Mouse (Mus musculus) right cerebral cortex, adult 2 months (tissue): ENCODE data around the gene Akap13.

ENCODE experiments used
- DNase-seq, 2 experiments: peaks; one replicate each; pipeline ENCODE4 v3.0.0; 2021 to 2022; ENCODE audit warnings: low spot score in 2 of 2

The Akap13 gene

DNA sequence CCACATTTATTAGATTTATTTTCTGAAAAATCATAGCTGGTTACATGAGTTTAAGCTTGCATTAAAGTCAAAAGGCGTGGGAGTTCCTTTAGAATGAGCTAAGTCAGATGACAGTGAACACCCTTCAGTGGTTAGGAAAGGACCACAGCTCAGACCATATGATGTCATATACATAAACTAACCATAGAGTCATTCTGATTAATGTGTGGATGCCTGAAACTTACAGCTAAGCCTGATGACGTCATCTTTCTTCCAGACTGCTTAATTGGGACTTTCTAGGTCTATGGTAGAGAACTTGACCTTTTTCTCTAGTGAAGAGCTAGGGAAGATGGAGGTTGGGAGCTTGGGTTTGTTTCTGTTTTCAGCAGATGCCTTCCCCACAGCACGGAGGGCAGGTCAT, 211.6 kb downstream of the Akap13 start:
- no peak for DNase-seq

GRCm38 (mm10) chr7:75667531-75667930, 212.2 kb downstream of the Akap13 start:
- DNase-seq, result no peak

GRCm38 (mm10) chr7:75668396-75668795, 213.1 kb downstream of the Akap13 start:
- no peak for DNase-seq

DNA sequence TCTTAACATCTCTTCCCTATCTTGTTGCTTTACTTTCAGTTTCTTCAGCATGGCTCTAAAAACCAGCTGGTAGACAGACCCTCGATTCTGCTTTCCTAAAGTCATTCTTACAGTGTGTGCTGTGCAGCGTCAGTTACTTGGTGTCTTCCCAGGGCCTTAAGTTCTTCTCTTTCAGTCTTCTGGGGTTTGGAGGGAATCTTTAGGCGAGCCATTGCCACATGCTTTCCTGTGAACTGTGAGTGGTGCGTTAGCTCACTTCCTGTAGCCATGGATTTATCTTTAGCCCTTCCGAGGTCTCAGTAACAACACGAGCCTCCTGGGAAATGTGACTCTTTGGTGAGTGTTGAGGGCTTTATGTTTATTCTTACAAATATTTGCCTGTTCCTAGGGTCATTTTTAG, 214.1 kb downstream of the Akap13 start:
- no peak for DNase-seq

DNA sequence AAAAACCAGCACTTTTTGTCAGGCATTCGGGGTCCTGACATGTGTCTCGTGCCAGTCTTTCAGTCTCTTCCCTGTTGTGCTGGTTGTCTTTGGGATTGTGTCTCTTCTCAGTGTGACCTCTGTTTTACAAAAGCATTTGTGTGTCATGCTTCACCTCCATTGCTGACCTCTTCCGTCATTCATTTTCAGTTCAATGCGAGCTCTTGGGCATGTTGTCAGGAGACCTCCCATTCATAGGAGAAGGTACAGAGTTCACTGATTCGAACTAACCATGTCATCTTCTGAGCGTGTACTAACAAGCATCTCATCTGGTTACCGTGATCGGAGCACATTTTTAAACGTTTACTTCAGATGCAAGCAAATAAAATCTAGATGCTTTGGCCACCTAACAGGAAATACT, 224.3 kb downstream of the Akap13 start:
- no peak for DNase-seq

DNA sequence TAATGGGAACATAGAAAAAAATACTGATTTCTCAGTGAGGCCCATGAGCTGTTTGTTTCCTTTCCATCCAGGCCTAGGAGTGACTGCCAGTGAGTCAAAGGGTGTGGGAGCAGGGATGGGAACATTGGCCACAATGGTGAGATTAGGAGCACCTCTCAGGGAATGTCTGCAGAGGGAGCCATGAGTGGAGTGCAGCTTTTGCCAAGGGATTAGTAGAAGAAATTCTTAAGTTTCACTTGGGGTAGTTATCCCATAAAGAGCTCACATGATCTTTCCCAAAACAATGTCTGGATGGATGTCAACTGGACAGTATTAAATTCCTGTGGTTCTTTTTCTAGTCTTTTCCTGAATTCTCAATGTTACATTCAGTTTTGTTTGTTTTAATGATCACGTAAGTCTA, 227.6 kb downstream of the Akap13 start:
- no peak for DNase-seq

DNA sequence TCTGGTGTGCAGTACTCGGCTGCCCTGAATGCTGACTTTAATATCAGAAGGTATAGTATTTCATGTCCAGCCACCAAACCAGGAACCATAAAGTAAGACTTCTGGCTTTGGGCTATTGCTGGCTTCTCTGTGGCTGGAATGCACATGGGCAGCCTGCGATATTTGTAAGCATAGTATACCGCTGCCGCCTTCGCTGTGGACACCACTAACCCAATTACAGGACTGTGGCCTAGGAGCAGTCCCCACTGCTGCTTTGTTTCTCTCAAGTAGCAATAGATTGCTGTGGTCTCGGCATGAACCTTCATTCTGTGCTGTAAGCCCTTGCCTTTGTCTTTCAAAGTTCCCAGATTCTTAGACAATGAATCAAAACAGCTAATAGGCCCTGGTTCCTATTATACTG, 228.1 kb downstream of the Akap13 start:
- DNase-seq, result no peak

DNA sequence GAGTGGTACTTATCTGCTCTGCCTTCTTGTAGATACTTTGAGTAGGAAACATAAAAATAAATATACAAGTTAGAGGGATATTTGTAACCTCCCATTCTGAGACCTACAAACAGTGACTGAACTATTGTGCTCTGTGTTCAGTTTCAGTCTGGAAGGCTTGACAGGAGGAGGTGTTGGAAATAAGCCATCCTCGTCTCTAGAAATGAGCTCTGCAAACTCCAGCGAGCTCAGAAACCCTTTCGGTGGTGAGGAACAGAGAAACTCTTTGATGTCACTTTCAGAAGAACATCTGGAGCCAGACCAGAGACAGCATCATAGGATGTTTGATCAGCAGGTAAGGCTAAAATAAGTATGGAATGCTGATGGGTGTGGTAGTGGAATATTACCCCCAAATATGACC, 229.6 kb downstream of the Akap13 start:
- DNase-seq, result no peak

DNA sequence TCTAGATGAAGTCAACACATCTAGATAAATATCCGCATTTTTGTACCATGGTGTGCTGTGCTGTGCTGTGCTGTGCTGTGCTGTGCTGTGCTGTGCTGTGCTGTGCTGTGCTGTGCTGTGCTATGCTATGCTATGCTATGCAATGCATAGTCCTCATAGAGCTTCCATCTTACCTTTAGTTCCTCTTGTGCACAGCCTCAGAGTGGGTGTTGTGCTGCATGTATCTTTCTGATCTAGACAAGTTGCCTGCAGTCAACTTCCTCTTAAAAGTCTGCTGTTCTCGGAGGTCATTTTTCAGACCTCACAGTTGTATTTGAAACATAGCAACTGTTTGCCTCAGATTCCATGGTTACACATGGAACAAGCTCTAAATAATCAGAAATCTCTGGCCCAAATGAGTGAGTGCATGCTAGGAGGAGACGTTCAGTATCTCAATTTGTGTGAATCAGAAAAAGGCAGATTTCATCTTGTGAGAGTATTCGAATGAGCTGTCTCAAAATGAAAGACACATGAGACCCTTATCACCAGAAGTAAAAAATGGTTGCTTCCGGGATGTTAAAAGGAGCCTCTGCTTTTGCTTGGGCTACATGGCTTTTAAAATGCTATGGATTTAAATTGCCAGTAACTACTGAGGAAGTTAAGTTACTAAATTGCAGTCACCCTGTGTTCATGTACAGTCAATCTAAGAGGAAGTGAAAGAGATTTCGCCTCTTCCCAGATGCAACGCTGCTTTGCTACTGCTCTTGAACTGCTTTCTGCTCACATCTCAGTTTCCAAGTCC, 230.9 kb downstream of the Akap13 start:
- no peak for DNase-seq

DNA sequence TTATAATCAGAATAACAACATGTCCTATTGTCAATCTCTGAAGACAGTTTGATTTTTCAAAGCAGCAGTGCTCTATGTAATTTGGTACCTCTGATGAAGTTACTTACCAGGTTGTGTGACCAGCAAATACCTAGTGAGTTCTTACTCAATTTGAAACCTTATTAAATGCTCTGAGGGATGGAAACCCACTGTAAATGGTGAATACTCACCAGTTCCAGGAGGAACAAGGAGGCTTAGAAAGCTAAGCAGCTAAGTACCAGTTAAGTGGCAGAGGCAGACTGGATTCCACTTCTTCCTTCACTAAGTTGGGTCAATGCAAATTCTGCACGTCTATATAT, 231.5 kb downstream of the Akap13 start:
- no peak for DNase-seq

DNA sequence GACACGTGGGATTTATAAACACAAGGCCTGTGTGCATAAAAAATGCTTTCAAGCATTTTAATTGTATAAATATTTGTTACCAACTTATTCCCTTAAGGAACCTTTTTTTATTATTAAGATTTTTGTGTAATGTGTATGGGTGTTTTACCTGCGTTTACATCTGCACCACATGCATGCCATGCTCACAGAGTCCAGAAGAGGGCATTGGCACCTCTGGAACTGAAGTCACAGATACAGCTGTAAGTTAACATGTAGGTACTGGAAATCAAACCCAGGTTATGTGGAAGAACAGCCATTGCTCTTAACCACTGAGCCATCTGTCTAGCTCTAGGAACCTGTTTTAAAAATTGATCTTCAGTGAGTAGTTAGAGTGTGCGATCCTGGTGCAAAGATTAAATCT, 232.8 kb downstream of the Akap13 start:
- DNase-seq, result no peak

GRCm38 (mm10) chr7:75694777-75695176, 239.4 kb downstream of the Akap13 start:
- DNase-seq, result no peak

GRCm38 (mm10) chr7:75699836-75700235, 244.5 kb downstream of the Akap13 start:
- no peak for DNase-seq

GRCm38 (mm10) chr7:75700771-75701345, 245.5 kb downstream of the Akap13 start:
- no peak for DNase-seq

DNA sequence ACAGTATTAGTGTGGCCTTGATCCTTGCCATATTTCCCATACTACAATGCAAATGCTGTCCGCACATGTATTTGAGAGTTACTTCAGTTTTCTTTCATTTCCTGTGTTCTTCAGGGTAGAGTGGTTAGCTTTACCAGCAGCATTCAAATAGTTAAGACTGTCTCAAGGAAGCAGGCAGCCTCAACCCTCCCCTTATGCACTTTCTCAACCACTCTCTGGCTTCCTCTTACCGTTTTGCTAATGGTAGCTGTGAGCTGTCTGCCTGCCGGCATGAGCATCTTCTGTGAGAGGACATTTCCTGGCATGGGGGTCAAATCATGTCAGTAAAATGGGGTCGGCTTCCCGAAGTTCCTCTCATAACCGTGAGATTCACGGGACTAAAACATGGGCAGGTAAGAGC, 246.4 kb downstream of the Akap13 start:
- DNase-seq, result no peak

- no peak for DNase-seq
Observed at GRCm38 (mm10) chr7:75702368-75702767, 247.0 kb downstream of the Akap13 start.

DNA sequence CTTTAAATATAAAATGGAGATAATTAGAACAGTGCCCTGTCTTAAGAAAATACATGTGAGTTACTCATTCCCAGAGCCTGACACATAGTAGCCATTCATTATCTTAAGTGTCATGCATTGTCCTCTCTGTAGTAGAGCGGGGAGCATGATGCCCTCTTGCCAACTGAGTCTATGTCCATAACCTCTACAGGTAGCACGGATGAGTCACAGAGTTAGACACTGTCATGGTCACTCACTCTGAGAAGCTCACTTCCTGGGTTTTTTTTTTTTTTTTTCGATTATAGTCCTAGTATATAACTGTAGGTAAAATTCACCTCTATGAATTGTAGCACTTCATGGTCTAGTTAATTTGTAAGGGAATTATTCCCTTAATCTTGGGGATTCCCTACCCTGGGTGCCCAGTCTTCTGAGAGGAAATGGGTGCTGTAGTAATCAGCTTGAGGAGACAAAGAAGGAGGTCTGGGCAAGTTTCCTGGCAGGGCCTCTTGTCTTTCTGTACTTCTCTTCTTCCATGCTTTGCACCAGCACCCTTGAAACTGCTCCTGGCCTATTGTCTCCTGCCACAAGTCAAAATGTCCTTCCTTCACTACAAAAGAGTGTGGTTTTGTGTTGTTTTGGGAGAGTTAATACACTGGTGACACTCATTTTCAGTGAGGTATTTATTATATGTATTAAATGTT, 247.8 kb downstream of the Akap13 start:
- DNase-seq, result no peak

DNA sequence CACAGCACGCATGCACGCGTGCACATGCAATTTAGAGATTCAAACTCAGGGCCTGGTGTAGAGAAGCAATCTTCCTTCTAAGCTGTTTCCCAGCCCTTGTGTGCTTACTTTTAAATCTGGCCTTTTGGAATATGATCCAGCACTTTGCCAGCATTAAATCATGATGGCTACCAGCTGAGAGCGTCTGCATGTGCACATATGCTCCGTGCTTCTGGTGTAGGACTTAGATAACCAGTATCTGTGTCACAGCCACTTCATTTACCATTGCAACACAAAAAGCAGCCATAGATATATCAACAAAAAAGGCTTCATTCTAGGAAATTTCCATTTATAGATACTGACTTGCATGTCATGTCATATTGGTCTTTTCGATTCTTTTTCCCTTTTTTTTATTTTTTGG, 249.5 kb downstream of the Akap13 start:
- no peak for DNase-seq

DNA sequence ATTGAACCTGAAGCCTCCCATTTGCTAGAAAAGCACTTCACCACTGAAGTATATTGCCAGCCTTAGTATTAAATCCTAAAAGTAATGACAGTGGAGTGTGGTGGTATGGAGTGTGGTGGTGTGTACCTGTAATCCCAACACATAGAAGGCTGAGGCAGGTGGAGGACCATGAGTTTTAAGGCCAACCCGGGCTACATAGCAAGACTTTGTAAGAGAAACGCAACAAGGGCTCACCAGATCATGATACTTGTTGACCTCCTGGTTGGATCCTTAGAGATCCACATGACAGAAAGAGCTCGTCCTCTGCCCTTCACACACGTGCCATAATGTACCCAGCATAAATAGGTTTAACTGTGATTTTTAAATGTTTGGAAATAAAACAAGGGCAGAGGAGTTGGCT, 254.6 kb downstream of the Akap13 start:
- DNase-seq, result no peak

DNA sequence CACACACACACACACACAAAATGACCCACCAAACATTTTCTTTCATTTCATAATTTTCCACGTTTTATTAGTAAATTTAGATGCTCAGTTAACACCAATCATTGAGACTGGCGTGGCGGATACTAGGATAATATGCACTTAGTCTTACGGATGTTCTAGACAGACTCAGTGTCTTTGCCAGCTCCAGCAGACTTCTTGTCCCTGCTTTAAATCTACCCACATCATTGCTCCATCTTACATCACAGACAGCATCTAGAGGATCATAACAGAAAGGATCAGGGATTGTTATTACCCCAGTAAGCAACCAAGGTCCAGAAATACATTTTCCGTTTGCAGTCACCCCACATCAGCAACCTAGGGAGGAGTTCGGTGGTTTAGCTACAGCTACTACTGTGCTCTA, 255.6 kb downstream of the Akap13 start:
- DNase-seq, result no peak

DNA sequence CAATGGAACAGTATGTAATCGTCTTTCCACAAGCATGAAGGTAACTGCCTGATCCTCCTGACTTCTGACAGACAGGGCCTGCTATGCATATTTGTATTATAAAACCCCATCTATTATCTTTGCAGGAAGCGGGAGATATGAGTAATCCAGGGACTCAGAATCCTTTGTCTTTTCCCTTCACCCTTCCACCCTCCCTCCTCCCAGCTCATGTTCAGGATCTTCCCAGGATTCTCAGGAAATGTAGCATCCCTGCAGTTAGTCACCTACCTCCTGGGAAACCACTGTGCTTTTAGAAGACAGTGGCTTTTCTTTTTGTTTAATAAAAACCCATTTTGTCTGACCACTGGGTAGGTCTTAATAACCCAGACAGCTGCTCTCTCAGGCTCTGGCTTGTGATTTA, 256.1 kb downstream of the Akap13 start:
- no peak for DNase-seq

DNA sequence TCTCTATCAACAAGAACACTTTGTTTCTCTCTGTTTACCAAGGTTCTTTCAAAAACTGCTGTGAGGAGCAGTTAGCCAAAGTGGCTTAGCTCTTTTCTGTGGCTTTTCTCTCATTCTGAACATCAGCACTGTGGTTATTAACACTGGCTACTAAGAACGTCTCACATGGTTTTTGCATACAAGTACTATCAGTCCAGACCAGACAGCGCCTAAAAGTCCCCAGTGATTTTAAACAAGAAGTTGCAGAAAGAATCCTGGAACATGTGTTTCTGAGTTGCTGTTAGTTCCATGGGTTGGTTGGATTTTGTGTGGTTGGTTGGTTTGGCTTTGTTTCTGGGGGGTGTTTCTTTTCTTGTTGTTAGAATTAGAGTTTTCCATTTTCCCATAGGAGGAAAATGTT, 257.5 kb downstream of the Akap13 start:
- DNase-seq, result no peak

GRCm38 (mm10) chr7:75713959-75714358, 258.6 kb downstream of the Akap13 start:
- no peak for DNase-seq
